Mouse (Mus musculus) MEL (cell line): ENCODE measurements around the gene Slc6a16. TPM values are rescaled to one million over a fixed set of nuclear protein-coding genes. Genes with fewer than 3 reads are reported as not detected.

Experiments
- DNase-seq: peaks from one replicate; pipeline ENCODE4 v3.0.0; 2011; ENCODE audit warnings: low read depth, low spot score
- H3K27ac ChIP-seq: 2 replicates; pipeline ENCODE4 v1.5.1; 2012; ENCODE audit warnings: low read depth, mild to moderate bottlenecking, control low read depth, low read length, moderate library complexity; ENCODE audit not compliant: control insufficient read depth
- H3K27me3 ChIP-seq, 2 experiments: fragments of 150-350 bp in 1 of 2; sonication (generic) in 1 of 2; 2 replicates each; pipeline ENCODE4 v1.6.1; 2012; ENCODE audit warnings: low read length in 2 of 2, mild to moderate bottlenecking in 2 of 2, improper control_type of control experiment in 1 of 2, moderate library complexity in 1 of 2; ENCODE audit not compliant: insufficient read depth in 2 of 2, control insufficient read depth in 1 of 2
- H3K36me3 ChIP-seq, 2 experiments: 2 replicates each; pipeline ENCODE4 v1.6.1; 2012 to 2014; ENCODE audit warnings: low read length in 2 of 2, improper control_type of control experiment in 1 of 2, inconsistent platforms in 1 of 2, mild to moderate bottlenecking in 1 of 2; ENCODE audit not compliant: insufficient read depth in 2 of 2, control insufficient read depth in 1 of 2
- H3K4me1 ChIP-seq, 2 experiments: fragments of 150-350 bp in 1 of 2; sonication (generic) in 1 of 2; 2 replicates each; pipeline ENCODE4 v1.6.1; 2012; ENCODE audit warnings: low read length in 2 of 2, improper control_type of control experiment in 1 of 2, mild to moderate bottlenecking in 1 of 2; ENCODE audit not compliant: insufficient read depth in 2 of 2, control insufficient read depth in 1 of 2
- H3K4me3 ChIP-seq, 2 experiments: fragments of 150-350 bp in 1 of 2; sonication (generic) in 1 of 2; 2 replicates each; pipeline ENCODE4 v1.5.1; 2012; ENCODE audit warnings: low read depth in 2 of 2, low read length in 2 of 2, mild to moderate bottlenecking in 2 of 2, moderate library complexity in 2 of 2, control low read depth in 1 of 2, improper control_type of control experiment in 1 of 2; ENCODE audit not compliant: control insufficient read depth in 1 of 2, insufficient read depth in 1 of 2
- H3K79me2 ChIP-seq: 2 replicates; pipeline ENCODE4 v1.6.1; 2012; ENCODE audit warnings: mild to moderate bottlenecking, low read length, moderate library complexity; ENCODE audit not compliant: control insufficient read depth, poor library complexity, insufficient read depth
- H3K9ac ChIP-seq: 2 replicates; pipeline ENCODE4 v1.6.1; 2012; ENCODE audit warnings: low read depth, mild to moderate bottlenecking, control low read depth, low read length, moderate library complexity; ENCODE audit not compliant: control insufficient read depth, poor library complexity, severe bottlenecking
- H3K9me3 ChIP-seq: fragments of 150-350 bp; sonication (generic); replicated peaks from 2 replicates; pipeline ENCODE4 v1.6.1; 2012; ENCODE audit warnings: mild to moderate bottlenecking, low read length, improper control_type of control experiment, moderate library complexity; ENCODE audit not compliant: insufficient read depth
- BHLHE40 ChIP-seq: IDR thresholded peaks from 2 replicates; pipeline ENCODE4 v1.6.1; 2012; ENCODE audit warnings: low read depth, mild to moderate bottlenecking, inconsistent platforms, low read length, improper control_type of control experiment, borderline replicate concordance
- CHD1 ChIP-seq: IDR thresholded peaks from 2 replicates; pipeline ENCODE4 v1.6.1; 2012; ENCODE audit warnings: low read depth, mild to moderate bottlenecking, inconsistent platforms, low read length, improper control_type of control experiment
- CTCF ChIP-seq, 3 experiments: IDR thresholded peaks in 2 of 3; conservative IDR thresholded peaks in 1 of 3; 2 replicates each; pipeline ENCODE4 v1.5.1; 2011 to 2012; ENCODE audit warnings: low read length in 3 of 3, low read depth in 2 of 3, mild to moderate bottlenecking in 2 of 3, improper control_type of control experiment in 1 of 3, inconsistent platforms in 1 of 3, mixed read lengths in 1 of 3, moderate library complexity in 1 of 3; ENCODE audit not compliant: control insufficient read depth in 1 of 3, insufficient read depth in 1 of 3, poor library complexity in 1 of 3, severe bottlenecking in 1 of 3
- E2F4 ChIP-seq: IDR thresholded peaks from 2 replicates; pipeline ENCODE4 v1.6.1; 2011; ENCODE audit warnings: low read depth, low read length, improper control_type of control experiment, borderline replicate concordance
- ELF1 ChIP-seq: IDR thresholded peaks from 2 replicates; pipeline ENCODE4 v1.6.1; 2014; ENCODE audit warnings: low read depth, mild to moderate bottlenecking, inconsistent platforms, low read length, improper control_type of control experiment, moderate library complexity
- EP300 ChIP-seq, 2 experiments: IDR thresholded peaks; 2 replicates each; pipeline ENCODE4 v1.6.1; 2011; ENCODE audit warnings: improper control_type of control experiment in 2 of 2, low read length in 2 of 2, low read depth in 1 of 2, mild to moderate bottlenecking in 1 of 2
- ETS1 ChIP-seq: IDR thresholded peaks from 2 replicates; pipeline ENCODE4 v1.6.1; 2012; ENCODE audit warnings: low read depth, mild to moderate bottlenecking, inconsistent platforms, low read length, improper control_type of control experiment, moderate library complexity
- GABPA ChIP-seq: IDR thresholded peaks from 2 replicates; pipeline ENCODE4 v1.6.1; 2012; ENCODE audit warnings: low read depth, mild to moderate bottlenecking, inconsistent platforms, low read length, improper control_type of control experiment, moderate library complexity
- HCFC1 ChIP-seq: IDR thresholded peaks from 2 replicates; pipeline ENCODE4 v1.6.1; 2012; ENCODE audit warnings: low read depth, mild to moderate bottlenecking, inconsistent platforms, low read length, improper control_type of control experiment, moderate library complexity
- MAFK ChIP-seq: IDR thresholded peaks from 2 replicates; pipeline ENCODE4 v1.6.1; 2011; ENCODE audit warnings: low read depth, mild to moderate bottlenecking, low read length, improper control_type of control experiment, borderline replicate concordance
- MAX ChIP-seq: IDR thresholded peaks from 2 replicates; pipeline ENCODE4 v1.6.1; 2011; ENCODE audit warnings: low read length, improper control_type of control experiment
- MAZ ChIP-seq: IDR thresholded peaks from 2 replicates; pipeline ENCODE4 v1.6.1; 2012; ENCODE audit warnings: low read depth, mild to moderate bottlenecking, inconsistent platforms, low read length, improper control_type of control experiment
- MXI1 ChIP-seq: IDR thresholded peaks from 2 replicates; pipeline ENCODE4 v1.6.1; 2011; ENCODE audit warnings: mild to moderate bottlenecking, low read depth, low read length, improper control_type of control experiment
- MYC ChIP-seq: IDR thresholded peaks from 2 replicates; pipeline ENCODE4 v1.6.1; 2011; ENCODE audit warnings: low read depth, mild to moderate bottlenecking, low read length, improper control_type of control experiment, moderate library complexity
- NELFE ChIP-seq: IDR thresholded peaks from 2 replicates; pipeline ENCODE4 v1.6.1; 2011; ENCODE audit warnings: low read depth, low read length, improper control_type of control experiment
- POLR2A ChIP-seq, 2 experiments: IDR thresholded peaks; 2 replicates each; pipeline ENCODE4 v1.6.1; 2011 to 2012; ENCODE audit warnings: low read length in 2 of 2, mild to moderate bottlenecking in 2 of 2, control low read depth in 1 of 2, improper control_type of control experiment in 1 of 2, low read depth in 1 of 2, moderate library complexity in 1 of 2; ENCODE audit not compliant: control insufficient read depth in 1 of 2, insufficient read depth in 1 of 2, poor library complexity in 1 of 2
- POLR2AphosphoS2 ChIP-seq: IDR thresholded peaks from 2 replicates; pipeline ENCODE4 v1.6.1; 2011; ENCODE audit warnings: low read length, improper control_type of control experiment
- RAD21 ChIP-seq: IDR thresholded peaks from 2 replicates; pipeline ENCODE4 v1.6.1; 2011; ENCODE audit warnings: mild to moderate bottlenecking, low read depth, low read length, improper control_type of control experiment
- RCOR1 ChIP-seq: IDR thresholded peaks from 2 replicates; pipeline ENCODE4 v1.6.1; 2012; ENCODE audit warnings: low read depth, mild to moderate bottlenecking, inconsistent platforms, low read length, improper control_type of control experiment
- SIN3A ChIP-seq: IDR thresholded peaks from 2 replicates; pipeline ENCODE4 v1.6.1; 2012; ENCODE audit warnings: low read length, improper control_type of control experiment, inconsistent platforms
- SMC3 ChIP-seq: IDR thresholded peaks from 2 replicates; pipeline ENCODE4 v1.6.1; 2011; ENCODE audit warnings: low read depth, low read length, improper control_type of control experiment
- TAL1 ChIP-seq: IDR thresholded peaks from 2 replicates; pipeline ENCODE4 v1.6.1; 2012; ENCODE audit warnings: mild to moderate bottlenecking, inconsistent platforms, low read length, moderate library complexity, mixed read lengths
- TBP ChIP-seq: IDR thresholded peaks from 2 replicates; pipeline ENCODE4 v1.8.0; 2011; ENCODE audit warnings: low read depth, low read length, improper control_type of control experiment
- TCF12 ChIP-seq: IDR thresholded peaks from 2 replicates; pipeline ENCODE4 v1.6.1; 2014; ENCODE audit warnings: low read depth, mild to moderate bottlenecking, inconsistent platforms, low read length, improper control_type of control experiment, moderate library complexity
- UBTF ChIP-seq: IDR thresholded peaks from 2 replicates; pipeline ENCODE4 v1.6.1; 2012; ENCODE audit warnings: low read depth, mild to moderate bottlenecking, inconsistent platforms, low read length, improper control_type of control experiment, moderate library complexity, borderline replicate concordance; ENCODE audit not compliant: insufficient read depth
- USF1 ChIP-seq: IDR thresholded peaks from 2 replicates; pipeline ENCODE4 v1.6.1; 2014; ENCODE audit warnings: low read depth, mild to moderate bottlenecking, inconsistent platforms, low read length, improper control_type of control experiment, moderate library complexity
- ZKSCAN1 ChIP-seq: IDR thresholded peaks from 2 replicates; pipeline ENCODE4 v1.6.1; 2012; ENCODE audit warnings: low read depth, mild to moderate bottlenecking, inconsistent platforms, low read length, improper control_type of control experiment, moderate library complexity
- polyA plus RNA-seq, 2 experiments: library from polyadenylated mRNA; stranded (reverse) in 1 of 2; unstranded in 1 of 2; fragments of >175 nt in 1 of 2; fragments of >200 nt in 1 of 2; gene quantifications; 2 replicates each; pipeline versions ENCODE4 v1.2.1 to v1.2.4; 2012; ENCODE audit warnings: low replicate concordance in 2 of 2, low read depth in 1 of 2; ENCODE audit not compliant: insufficient read length in 2 of 2, insufficient read depth in 1 of 2, missing spikeins in 1 of 2
- total RNA-seq: library from RNA; depleted of rRNA; stranded (reverse); fragments of 300-350 nt; gene quantifications from 2 replicates; pipeline ENCODE4 v1.2.3, GENCODE M21; 2012

The Slc6a16 gene
- total and polyA plus RNA-seq, 3 experiments: not detected

- TF ChIP-seq ELF1 (no peak), MAZ (no peak), MAX (0 out of 2 replicates have a peak, but pooled peaks have one; percentile 36), E2F4 (no peak)
Measured at GRCm38 (mm10) chr7:45237747-45238699, 2.9 kb upstream of the Slc6a16 start (continued).

GRCm38 (mm10) chr7:45238723-45239496 is 2.0 kb upstream of the Slc6a16 start, which contains the start of gene Cd37:
Gene Cd37, minus strand, starts transcription at chr7:45239115.
- Histone ChIP-seq H3K4me1 (peaks cover 6 to 22% of the 10 kb centered on the region in 2 experiments), H3K4me3 (peak within 1 kb of the TSS; percentile 82 to 94)

GRCm38 (mm10) chr7:45240109-45240508 is 776 bp upstream of the Slc6a16 start:
- Histone ChIP-seq H3K9ac (no peak overlapping the region), H3K4me3 (no peak overlapping the region), H3K27me3 (peaks cover 0 to 5% of the 10 kb centered on the region in 2 experiments; a peak in 2 of 4 replicates), H3K4me1 (peaks cover 6 to 22% of the 10 kb centered on the region in 2 experiments), H3K9me3 (no peaks in the 10 kb centered on the region)
- TF ChIP-seq RAD21: no peak
- no peak for TF ChIP-seq EP300 (IDR thresholded peaks at IDR 0.05; ENCODE audit: low read depth in 1 of 2, low read length in 2 of 2)
- no peak for TF ChIP-seq MAFK
- TF ChIP-seq CTCF (IDR thresholded peaks at IDR 0.05 in 2 of 3, conservative IDR thresholded peaks at IDR 0.05 in 1 of 3; ENCODE audit: control insufficient read depth in 1 of 3, insufficient read depth in 1 of 3, low read depth in 2 of 3, low read length in 3 of 3, poor library complexity in 1 of 3, severe bottlenecking in 1 of 3): no peak
- no peak for TF ChIP-seq POLR2AphosphoS2
- no peak for TF ChIP-seq TCF12
- no peak for TF ChIP-seq E2F4
- TF ChIP-seq CHD1: no peak
- no peak for TF ChIP-seq USF1
- TF ChIP-seq, all 39 proteins: peak for 0
- Histone ChIP-seq H3K27ac (no peak overlapping the region), H3K36me3 (peaks cover 0 to 9% of the 10 kb centered on the region in 2 experiments; a peak in 2 of 4 replicates), H3K79me2 (peaks cover 4% of the 10 kb centered on the region)
- no peak for DNase-seq

More at GRCm38 (mm10) chr7:45238723-45239496, 2.0 kb upstream of the Slc6a16 start, which contains the start of gene Cd37:
- peaks cover 4% of the 10 kb centered on the region for H3K79me2 ChIP-seq
- peak; percentile 68 for TF ChIP-seq NELFE
- no peak for TF ChIP-seq CHD1
- TF ChIP-seq MAZ: peak; percentile 73; the same call in 1 of the 2 replicates
- TF ChIP-seq POLR2AphosphoS2: peak; percentile 16; the same call in 1 of the 2 replicates
- no peak for TF ChIP-seq TAL1
- peak; percentile 79; the same call in 1 of the 2 replicates for TF ChIP-seq MXI1
- 0 out of 2 replicates have a peak, but pooled peaks have one; percentile 4 for TF ChIP-seq ETS1
- no peak for TF ChIP-seq RCOR1
- no peak for TF ChIP-seq GABPA
- peak; percentile 31 to 74; a peak in 3 of 4 replicates for TF ChIP-seq POLR2A (IDR thresholded peaks at IDR 0.05; ENCODE audit: control insufficient read depth in 1 of 2, insufficient read depth in 1 of 2, low read depth in 1 of 2, low read length in 2 of 2, poor library complexity in 1 of 2)
- TF ChIP-seq SIN3A: peak; percentile 67; the same call in 1 of the 2 replicates
- TF ChIP-seq MYC: peak; percentile 64
- no peak for TF ChIP-seq SMC3
- no peak for TF ChIP-seq UBTF
- no peak for TF ChIP-seq E2F4
- TF ChIP-seq BHLHE40: no peak
- TF ChIP-seq ELF1: peak; percentile 53; the same call in 1 of the 2 replicates
- 0 out of 2 replicates have a peak, but pooled peaks have one; percentile 49 for TF ChIP-seq USF1
- peak; percentile 86 for TF ChIP-seq TBP
- TF ChIP-seq HCFC1: peak; percentile 54; the same call in 1 of the 2 replicates
- peak; percentile 46; the same call in 1 of the 2 replicates for TF ChIP-seq MAX
- no peak for TF ChIP-seq ZKSCAN1
- TF ChIP-seq, all 39 proteins: peak for 13
- peaks cover 0 to 9% of the 10 kb centered on the region in 2 experiments; a peak in 2 of 4 replicates for H3K36me3 ChIP-seq
- DNase-seq: peak; percentile 94
- peak within 1 kb of the TSS; percentile 83 for H3K27ac ChIP-seq
- peak within 1 kb of the TSS; percentile 90 for H3K9ac ChIP-seq
- no peaks in the 10 kb centered on the region for H3K9me3 ChIP-seq
- H3K27me3 ChIP-seq: no peaks in the 10 kb centered on the region; a peak in 1 of 4 replicates
